ENCODE assay signal across 10 mouse cellular contexts in genomic region chr12:31116005-31116466, GRCm38 (mm10). TPM values are rescaled to one million over a fixed set of nuclear protein-coding genes. Genes with fewer than 3 reads are reported as not detected.
DNase-seq lines count a peak whose midpoint lies in the region; ATAC-seq lines count a peak whose summit lies in the region.
"Had no signal": no experiment of that assay in that cellular context is flagged by ENCODE, and none has a peak within 500 bp of the region (broad histone marks: within the 10 kb centered on the region; RNA-seq: fewer than 3 reads in every experiment).

No protein-coding gene starts in this region.

- 14% methylated on average over 8 of the region's 8 CpGs for WGBS in kidney, embryonic 14.5 days
- WGBS in forebrain, embryonic 12.5 days, result 16% methylated on average over 8 of the region's 8 CpGs
- 15% methylated on average over 8 of the region's 8 CpGs for WGBS in intestine, embryonic 15.5 days

- H3K27ac ChIP-seq in kidney, embryonic 14.5 days (ENCODE audit: low read depth, low read length), result no peak overlapping the region
- H3K27ac ChIP-seq in forebrain, embryonic 12.5 days, result no peak overlapping the region
- no peak overlapping the region for H3K27ac ChIP-seq in intestine, embryonic 15.5 days
- H3K27ac ChIP-seq: embryonic facial prominence, embryonic 12.5 days had no signal

- H3K36me3 ChIP-seq in kidney, embryonic 14.5 days (ENCODE audit: control insufficient read depth, insufficient read depth, low read length), result no peaks in the 10 kb centered on the region
- no peaks in the 10 kb centered on the region for H3K36me3 ChIP-seq in forebrain, embryonic 12.5 days (replicated peaks)
- H3K36me3 ChIP-seq in intestine, embryonic 15.5 days, result no peaks in the 10 kb centered on the region
- H3K36me3 ChIP-seq: embryonic facial prominence, embryonic 12.5 days had no signal

- H3K4me3 ChIP-seq in kidney, embryonic 14.5 days (ENCODE audit: low read length), result no peak overlapping the region
- H3K4me3 ChIP-seq in forebrain, embryonic 12.5 days (replicated peaks), result no peak overlapping the region
- no peak overlapping the region for H3K4me3 ChIP-seq in intestine, embryonic 15.5 days (replicated peaks)
- H3K4me3 ChIP-seq: embryonic facial prominence, embryonic 12.5 days; myocyte had no signal

- no peaks in the 10 kb centered on the region for H3K4me1 ChIP-seq in kidney, embryonic 14.5 days (ENCODE audit: control insufficient read depth, insufficient read depth, low read length)
- no peaks in the 10 kb centered on the region for H3K4me1 ChIP-seq in forebrain, embryonic 12.5 days
- H3K4me1 ChIP-seq in intestine, embryonic 15.5 days (replicated peaks), result no peaks in the 10 kb centered on the region
- H3K4me1 ChIP-seq: embryonic facial prominence, embryonic 12.5 days had no signal

- no peak; the same call in 1 of the 2 replicates for ATAC-seq in kidney, embryonic 14.5 days (ENCODE audit: low FRiP score, low TSS enrichment)
- ATAC-seq in forebrain, embryonic 12.5 days (ENCODE audit: low FRiP score), result peak; percentile 30; the same call in 1 of the 2 replicates
- ATAC-seq in intestine, embryonic 15.5 days, result 0 out of 2 replicates have a peak, but pooled peaks have one; percentile 25

- DNase-seq in kidney, adult 11 months, result peak; percentile 35
- peak; percentile 17 for DNase-seq in c-Kit-negative CD71-positive TER-119-positive erythroid progenitor cells, embryonic 14.5 days (ENCODE audit: low read depth, low spot score)
- DNase-seq in left cerebral cortex, postnatal 36 days (ENCODE audit: low spot score in 2 of 2), result peak; percentile 25 to 43
- peak; percentile 9 for DNase-seq in naive thymus-derived CD4-positive, alpha-beta T cell, adult 2 months (ENCODE audit: low read depth)
- peak; percentile 17 for DNase-seq in thymus, postnatal 25 days

- no peak overlapping the region for H3K4me2 ChIP-seq in kidney, embryonic 14.5 days (replicated peaks; ENCODE audit: low read depth, low read length)
- H3K4me2 ChIP-seq in forebrain, embryonic 12.5 days, result no peak overlapping the region
- no peak overlapping the region for H3K4me2 ChIP-seq in intestine, embryonic 15.5 days (replicated peaks)
- H3K4me2 ChIP-seq: embryonic facial prominence, embryonic 12.5 days had no signal

- H3K27me3 ChIP-seq in kidney, embryonic 14.5 days (ENCODE audit: control insufficient read depth, insufficient read depth, low read length), result no peaks in the 10 kb centered on the region
- H3K27me3 ChIP-seq in forebrain, embryonic 12.5 days, result no peaks in the 10 kb centered on the region
- no peaks in the 10 kb centered on the region for H3K27me3 ChIP-seq in intestine, embryonic 15.5 days (replicated peaks)
- H3K27me3 ChIP-seq: embryonic facial prominence, embryonic 12.5 days had no signal

- H3K9me3 ChIP-seq in kidney, embryonic 14.5 days (ENCODE audit: control insufficient read depth, low read length), result no peaks in the 10 kb centered on the region
- H3K9me3 ChIP-seq in forebrain, embryonic 12.5 days, result no peaks in the 10 kb centered on the region
- H3K9me3 ChIP-seq in intestine, embryonic 15.5 days, result no peaks in the 10 kb centered on the region
- H3K9me3 ChIP-seq: embryonic facial prominence, embryonic 12.5 days had no signal

- no peak overlapping the region for H3K9ac ChIP-seq in kidney, embryonic 14.5 days (ENCODE audit: low read depth, low read length)
- H3K9ac ChIP-seq in forebrain, embryonic 12.5 days, result no peak overlapping the region
- H3K9ac ChIP-seq in intestine, embryonic 15.5 days, result no peak overlapping the region
- H3K9ac ChIP-seq: embryonic facial prominence, embryonic 12.5 days had no signal

- intact Hi-C loops in left cerebral cortex, postnatal 36 days (cut with DNase I), result no loop called here

RNA-seq across cellular contexts. Expression of gene Fam110c, which starts 42.4 kb away (rescaled TPM):
- 2.4 and 3.2 TPM in 2 replicates for polyA plus RNA-seq in kidney, embryonic 14.5 days (2014; fragmentation: Nextera tagmentation; extraction: Ambion mirVana)
- 0.08 and 0.18 TPM in 2 replicates for polyA plus RNA-seq in forebrain, embryonic 12.5 days (2016; fragmentation: Nextera tagmentation; extraction: Ambion mirVana)
- 8.8 and 9.0 TPM in 2 replicates for polyA plus RNA-seq in intestine, embryonic 15.5 days (2015; fragmentation: Nextera tagmentation; extraction: Ambion mirVana)
- under 1 TPM in 1 of 2 experiments, not detected in 1; 0.16 TPM for total RNA-seq in left cerebral cortex, postnatal 36 days (2021)
